Mouse (Mus musculus) embryonic facial prominence, embryonic 11.5 days (tissue): ENCODE results near the gene Psmb1. TPM values are rescaled to one million over a fixed set of nuclear protein-coding genes. Genes with fewer than 3 reads are reported as not detected.

Experiments
- ATAC-seq: fragments of 200-750 bp; cut with Nextera tagmentation; replicated peaks from 2 replicates; pipeline ENCODE4 v1.8.0; 2017; ENCODE audit warnings: low read depth; ENCODE audit not compliant: insufficient number of reproducible peaks, low FRiP score, low TSS enrichment
- DNase-seq: peaks from one replicate; pipeline ENCODE4 v3.0.0-alpha.2; 2015; ENCODE audit warnings: low spot score
- H3K27ac ChIP-seq: fragments of 300-500 bp; sonication (generic); replicated peaks from 2 replicates; pipeline ENCODE4 v1.5.1; 2014; ENCODE audit warnings: mild to moderate bottlenecking, low read depth, low read length, control low read depth
- H3K27me3 ChIP-seq: fragments of 300-500 bp; sonication (generic); 2 replicates; pipeline ENCODE4 v1.6.1; 2014; ENCODE audit warnings: mild to moderate bottlenecking, low read length, moderate library complexity, mixed read lengths; ENCODE audit not compliant: control insufficient read depth, insufficient read depth
- H3K36me3 ChIP-seq: fragments of 300-500 bp; sonication (generic); replicated peaks from 2 replicates; pipeline ENCODE4 v1.6.1; 2014; ENCODE audit warnings: low read depth, mild to moderate bottlenecking, low read length, moderate library complexity, mixed read lengths; ENCODE audit not compliant: control insufficient read depth, insufficient read depth
- H3K4me1 ChIP-seq: fragments of 300-500 bp; sonication (generic); 2 replicates; pipeline ENCODE4 v1.6.1; 2014; ENCODE audit warnings: low read length, mixed read lengths; ENCODE audit not compliant: control insufficient read depth, insufficient read depth
- H3K4me2 ChIP-seq: fragments of 300-500 bp; sonication (generic); 2 replicates; pipeline ENCODE4 v1.6.1; 2014; ENCODE audit warnings: low read depth, mild to moderate bottlenecking, control low read depth, low read length, moderate library complexity
- H3K4me3 ChIP-seq: fragments of 300-500 bp; sonication (generic); 2 replicates; pipeline ENCODE4 v1.5.1; 2014; ENCODE audit warnings: low read depth, low read length, control low read depth
- H3K9ac ChIP-seq: fragments of 300-500 bp; sonication (generic); replicated peaks from 2 replicates; pipeline ENCODE4 v1.6.1; 2014; ENCODE audit warnings: mild to moderate bottlenecking, control low read depth, low read length
- H3K9me3 ChIP-seq: fragments of 300-500 bp; sonication (generic); replicated peaks from 2 replicates; pipeline ENCODE4 v1.6.1; 2016; ENCODE audit warnings: mild to moderate bottlenecking, low read length, inconsistent platforms, mixed read lengths; ENCODE audit not compliant: control insufficient read depth
- WGBS: fragments of 180-500 bp; shearing (Covaris S2); extraction: QIAGEN DNeasy Blood & Tissue Kit; methylation state at CpG from one replicate; pipeline ENCODE4 v1.1.7; 2014; 5-methylcytosine and 5-hydroxymethylcytosine counted together
- polyA plus RNA-seq: library from polyadenylated mRNA; unstranded; fragments of >200 nt; fragmentation: Nextera tagmentation; extraction: Ambion mirVana; gene quantifications from 2 replicates; pipeline ENCODE4 v1.2.1, GENCODE M21; 2014

Gene Psmb1
- polyA plus RNA-seq, 1 experiment from 2014 or later = 286 TPM

GRCm38 (mm10) chr17:15528887-15529286 is 29.3 kb upstream of the Psmb1 start:
- Histone ChIP-seq H3K9me3 (no peaks in the 10 kb centered on the region), H3K36me3 (no peaks in the 10 kb centered on the region), H3K9ac (no peak overlapping the region), H3K4me2 (no peak overlapping the region), H3K4me3 (no peak overlapping the region), H3K27ac (no peak overlapping the region), H3K4me1 (no peaks in the 10 kb centered on the region; the same call in 1 of the 2 replicates), H3K27me3 (no peaks in the 10 kb centered on the region)
- DNase-seq = no peak
- no peak for ATAC-seq
- WGBS = 81% methylated on average over 2 of the region's 2 CpGs

- Histone ChIP-seq H3K27ac (no peak overlapping the region), H3K9ac (no peak overlapping the region), H3K4me3 (peak overlapping the region; percentile 84), H3K4me1 (no peaks in the 10 kb centered on the region; the same call in 1 of the 2 replicates), H3K27me3 (no peaks in the 10 kb centered on the region), H3K36me3 (no peaks in the 10 kb centered on the region), H3K4me2 (peak overlapping the region; percentile 76), H3K9me3 (no peaks in the 10 kb centered on the region)
- 63% methylated on average over 3 of the region's 3 CpGs for WGBS
- ATAC-seq (no peak), DNase-seq (no peak)
Observed at GRCm38 (mm10) chr17:15527811-15528136, 28.2 kb upstream of the Psmb1 start.

- H3K27me3 ChIP-seq = no peaks in the 10 kb centered on the region
- peak within 1 kb of the TSS; percentile 80 for H3K27ac ChIP-seq
- DNase-seq = peak; percentile 97
- no peaks in the 10 kb centered on the region; the same call in 1 of the 2 replicates for H3K36me3 ChIP-seq
- ATAC-seq = peak; percentile 99
- peak within 1 kb of the TSS; percentile 85 for H3K9ac ChIP-seq
- no peaks in the 10 kb centered on the region; the same call in 1 of the 2 replicates for H3K4me1 ChIP-seq
- no peaks in the 10 kb centered on the region for H3K9me3 ChIP-seq
- 1% methylated on average over 55 of the region's 55 CpGs for WGBS
- peak within 1 kb of the TSS; percentile 76 for H3K4me2 ChIP-seq
- H3K4me3 ChIP-seq = peak within 1 kb of the TSS; percentile 84
Observed at GRCm38 (mm10) chr17:15526986-15527810, 27.6 kb upstream of the Psmb1 start, which contains the start of gene Pdcd2. Gene Pdcd2, minus strand, starts transcription at chr17:15527301.

GRCm38 (mm10) chr17:15526304-15526703 is 26.8 kb upstream of the Psmb1 start:
- no peak for ATAC-seq
- H3K27ac ChIP-seq = no peak overlapping the region

GRCm38 (mm10) chr17:15518766-15519165 is 19.2 kb upstream of the Psmb1 start:
- Histone ChIP-seq H3K4me2 (no peak overlapping the region), H3K36me3 (peaks cover 20% of the 10 kb centered on the region), H3K27ac (no peak overlapping the region), H3K27me3 (no peaks in the 10 kb centered on the region), H3K9ac (no peak overlapping the region), H3K4me1 (no peaks in the 10 kb centered on the region), H3K4me3 (no peak overlapping the region), H3K9me3 (no peaks in the 10 kb centered on the region)
- WGBS = 85% methylated on average over 1 of the region's 1 CpGs
- no peak for ATAC-seq
- DNase-seq = no peak

More at GRCm38 (mm10) chr17:15526304-15526703, 26.8 kb upstream of the Psmb1 start:
- no peak for DNase-seq
- Histone ChIP-seq H3K4me1 (no peaks in the 10 kb centered on the region; the same call in 1 of the 2 replicates), H3K27me3 (no peaks in the 10 kb centered on the region), H3K36me3 (no peaks in the 10 kb centered on the region; the same call in 1 of the 2 replicates), H3K4me3 (peak overlapping the region; percentile 84), H3K9ac (peak overlapping the region; percentile 85; the same call in 1 of the 2 replicates), H3K9me3 (no peaks in the 10 kb centered on the region), H3K4me2 (peak overlapping the region; percentile 76)
- 14% methylated on average over 10 of the region's 10 CpGs for WGBS

- no peak overlapping the region for H3K27ac ChIP-seq
Observed at GRCm38 (mm10) chr17:15518186-15518585, 18.6 kb upstream of the Psmb1 start.

GRCm38 (mm10) chr17:15517776-15518175 is 18.2 kb upstream of the Psmb1 start:
- Histone ChIP-seq H3K9me3 (no peaks in the 10 kb centered on the region), H3K4me2 (no peak overlapping the region), H3K27ac (no peak overlapping the region), H3K4me1 (no peaks in the 10 kb centered on the region), H3K4me3 (no peak overlapping the region), H3K9ac (no peak overlapping the region), H3K27me3 (no peaks in the 10 kb centered on the region), H3K36me3 (peaks cover 24% of the 10 kb centered on the region)
- ATAC-seq = no peak
- no peak for DNase-seq
- 82% methylated on average over 5 of the region's 5 CpGs for WGBS

More at GRCm38 (mm10) chr17:15518186-15518585, 18.6 kb upstream of the Psmb1 start:
- 91% methylated on average over 5 of the region's 5 CpGs for WGBS
- Histone ChIP-seq H3K9me3 (no peaks in the 10 kb centered on the region), H3K36me3 (peaks cover 24% of the 10 kb centered on the region), H3K4me1 (no peaks in the 10 kb centered on the region), H3K4me2 (no peak overlapping the region), H3K4me3 (no peak overlapping the region), H3K9ac (no peak overlapping the region), H3K27me3 (no peaks in the 10 kb centered on the region)
- ATAC-seq (no peak), DNase-seq (no peak)

- H3K9ac ChIP-seq = no peak overlapping the region
- no peak overlapping the region for H3K27ac ChIP-seq
- no peaks in the 10 kb centered on the region for H3K27me3 ChIP-seq
- H3K9me3 ChIP-seq = no peaks in the 10 kb centered on the region
- DNase-seq = no peak
- H3K4me2 ChIP-seq = no peak overlapping the region
- H3K4me3 ChIP-seq = no peak overlapping the region
- H3K4me1 ChIP-seq = no peaks in the 10 kb centered on the region
- WGBS = 90% methylated on average over 2 of the region's 2 CpGs
- peaks cover 28% of the 10 kb centered on the region for H3K36me3 ChIP-seq
- ATAC-seq = no peak
Observed at GRCm38 (mm10) chr17:15510694-15511093, 11.1 kb upstream of the Psmb1 start.
